Mouse (Mus musculus) lung, embryonic 16.5 days (tissue): ENCODE results near the gene Rfwd3. TPM values are rescaled to one million over a fixed set of nuclear protein-coding genes. Genes with fewer than 3 reads are reported as not detected.
A peak's percentile ranks its signal among the peaks of the same experiment; 100 is the strongest.
"Not testable (repeated sequence)": the region's sequence is repeated elsewhere in the genome, so short reads cannot be mapped to it uniquely, and the experiment has no call there.

Source experiments
- ATAC-seq: fragments of 200-750 bp; cut with Nextera tagmentation; 2 replicates; pipeline ENCODE4 v1.8.0; 2017; ENCODE audit warnings: low read depth, mild to moderate bottlenecking, moderate library complexity
- H3K27ac ChIP-seq: fragments of 300-500 bp; sonication (generic); 2 replicates; pipeline ENCODE4 v1.5.1; 2014; ENCODE audit warnings: mild to moderate bottlenecking, control low read depth, low read length
- H3K27me3 ChIP-seq: fragments of 300-500 bp; sonication (generic); 2 replicates; pipeline ENCODE4 v1.6.1; 2014; ENCODE audit warnings: low read depth, low read length, mixed read lengths; ENCODE audit not compliant: control insufficient read depth, insufficient read depth
- H3K36me3 ChIP-seq: fragments of 300-500 bp; sonication (generic); 2 replicates; pipeline ENCODE4 v1.6.1; 2014; ENCODE audit warnings: low read length; ENCODE audit not compliant: control insufficient read depth, insufficient read depth
- H3K4me1 ChIP-seq: fragments of 300-500 bp; sonication (generic); replicated peaks from 2 replicates; pipeline ENCODE4 v1.6.1; 2014; ENCODE audit warnings: low read length, mixed read lengths; ENCODE audit not compliant: control insufficient read depth, insufficient read depth
- H3K4me2 ChIP-seq: fragments of 300-500 bp; sonication (generic); 2 replicates; pipeline ENCODE4 v1.6.1; 2014; ENCODE audit warnings: low read depth, low read length, control low read depth
- H3K4me3 ChIP-seq: fragments of 300-500 bp; sonication (generic); 2 replicates; pipeline ENCODE4 v1.5.1; 2014; ENCODE audit warnings: mild to moderate bottlenecking, low read length, control low read depth
- H3K9ac ChIP-seq: fragments of 300-500 bp; sonication (generic); 2 replicates; pipeline ENCODE4 v1.6.1; 2014; ENCODE audit warnings: low read length, control low read depth
- H3K9me3 ChIP-seq: fragments of 300-500 bp; sonication (generic); 2 replicates; pipeline ENCODE4 v1.6.1; 2016; ENCODE audit warnings: low read length; ENCODE audit not compliant: control insufficient read depth
- WGBS: fragments of 180-500 bp; shearing (Covaris S2); extraction: QIAGEN DNeasy Blood & Tissue Kit; methylation state at CpG from one replicate; pipeline ENCODE4 v1.1.7; 2014; 5-methylcytosine and 5-hydroxymethylcytosine counted together
- polyA plus RNA-seq: library from polyadenylated mRNA; unstranded; fragments of >200 nt; fragmentation: Nextera tagmentation; extraction: Ambion mirVana; gene quantifications from 2 replicates; pipeline ENCODE4 v1.2.1, GENCODE M21; 2015

Rfwd3 gene
- polyA plus RNA-seq, 1 experiment from 2014 or later = 65.7 TPM

- Histone ChIP-seq H3K9ac (no peak overlapping the region), H3K9me3 (no peaks in the 10 kb centered on the region), H3K4me1 (no peaks in the 10 kb centered on the region), H3K27ac (no peak overlapping the region), H3K4me2 (no peak overlapping the region), H3K27me3 (no peaks in the 10 kb centered on the region), H3K4me3 (no peak overlapping the region), H3K36me3 (no peaks in the 10 kb centered on the region)
- 80% methylated on average over 12 of the region's 12 CpGs for WGBS
- ATAC-seq = no peak
Observed at GRCm38 (mm10) chr8:111314729-111315128, 14.7 kb upstream of the Rfwd3 start.

- 96% methylated on average over 6 of the region's 6 CpGs for WGBS
- ATAC-seq, H3K9me3 ChIP-seq, H3K4me3 ChIP-seq, H3K4me1 ChIP-seq, H3K36me3 ChIP-seq, H3K9ac ChIP-seq, H3K27me3 ChIP-seq, H3K4me2 ChIP-seq, H3K27ac ChIP-seq: not testable (repeated sequence)
Observed at GRCm38 (mm10) chr8:111313961-111314360, 13.9 kb upstream of the Rfwd3 start.

DNA sequence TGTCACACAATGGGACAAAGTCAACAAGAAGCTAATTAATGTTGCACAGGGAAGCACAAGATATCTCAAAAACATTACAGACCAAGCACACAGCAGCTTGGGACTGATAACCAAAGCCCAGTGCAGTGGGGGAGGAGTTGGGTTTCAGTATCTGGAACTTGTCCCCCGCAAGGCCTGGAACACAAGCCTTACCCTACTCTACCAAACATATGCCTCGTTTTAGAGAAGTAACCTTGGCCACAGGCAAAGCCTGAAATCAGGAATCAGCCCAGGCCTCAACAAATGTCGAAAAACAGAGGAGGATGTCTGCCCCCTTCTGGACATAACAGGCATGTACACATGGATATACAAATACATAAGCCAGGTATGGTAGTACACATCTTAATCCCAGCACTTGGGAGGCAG is 12.7 kb upstream of the Rfwd3 start:
- Histone ChIP-seq H3K4me2 (no peak overlapping the region), H3K27ac (no peak overlapping the region), H3K4me3 (no peak overlapping the region), H3K9ac (no peak overlapping the region), H3K4me1 (no peaks in the 10 kb centered on the region), H3K9me3 (no peaks in the 10 kb centered on the region), H3K27me3 (no peaks in the 10 kb centered on the region), H3K36me3 (no peaks in the 10 kb centered on the region)
- WGBS = 68% methylated on average over 3 of the region's 3 CpGs
- no peak for ATAC-seq

- not testable (repeated sequence) for H3K27ac ChIP-seq, ATAC-seq, H3K9me3 ChIP-seq, H3K27me3 ChIP-seq, H3K9ac ChIP-seq, H3K4me2 ChIP-seq, H3K4me1 ChIP-seq, H3K36me3 ChIP-seq, H3K4me3 ChIP-seq
- 91% methylated on average over 12 of the region's 15 CpGs for WGBS
Observed at GRCm38 (mm10) chr8:111310006-111310405, 10.0 kb upstream of the Rfwd3 start.

DNA sequence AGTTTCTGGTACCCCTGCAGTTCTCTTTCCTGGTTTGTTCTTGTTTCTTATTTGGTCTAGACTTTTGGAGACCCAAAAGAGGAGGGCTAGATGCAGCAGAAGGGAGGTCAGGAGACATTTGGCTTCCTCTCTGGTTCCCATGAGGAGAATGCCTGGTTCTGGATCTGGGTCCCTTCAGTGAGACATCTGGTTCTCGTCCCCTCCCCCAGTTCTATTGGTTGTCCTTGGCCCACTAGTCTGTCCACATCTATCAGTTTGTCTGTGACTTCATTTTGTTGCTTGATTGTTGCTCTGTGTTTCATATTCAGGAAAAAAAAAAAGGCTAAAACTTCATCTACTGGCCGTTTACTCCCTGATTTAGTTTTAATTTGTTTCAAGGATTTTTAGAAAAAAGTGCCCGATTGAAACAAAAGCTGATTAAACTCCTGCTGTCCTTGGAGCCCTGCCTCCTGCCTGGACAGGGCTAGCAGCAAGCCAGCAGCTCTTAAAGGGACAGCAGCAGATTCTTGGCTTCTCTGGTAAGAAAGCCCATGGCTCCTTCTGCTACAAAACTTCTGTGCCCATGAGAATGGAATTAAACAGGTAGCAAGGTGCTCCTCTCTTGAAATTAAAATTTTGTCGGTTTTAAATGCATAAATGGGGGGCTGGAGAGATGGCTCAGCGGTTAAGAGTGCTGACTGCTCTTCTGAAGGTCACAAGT is 5.2 kb upstream of the Rfwd3 start:
- ATAC-seq = no peak
- H3K36me3 ChIP-seq = no peaks in the 10 kb centered on the region
- WGBS = 24% methylated on average over 5 of the region's 5 CpGs
- no peaks in the 10 kb centered on the region for H3K9me3 ChIP-seq
- H3K4me1 ChIP-seq = no peaks in the 10 kb centered on the region
- H3K4me2 ChIP-seq = no peak overlapping the region
- H3K27me3 ChIP-seq = no peaks in the 10 kb centered on the region
- H3K9ac ChIP-seq = no peak overlapping the region
- H3K4me3 ChIP-seq = no peak overlapping the region
- H3K27ac ChIP-seq = no peak overlapping the region

- Histone ChIP-seq H3K4me1 (no peaks in the 10 kb centered on the region), H3K9ac (no peak overlapping the region), H3K36me3 (no peaks in the 10 kb centered on the region), H3K4me2 (no peak overlapping the region), H3K4me3 (no peak overlapping the region), H3K9me3 (no peaks in the 10 kb centered on the region), H3K27ac (no peak overlapping the region), H3K27me3 (no peaks in the 10 kb centered on the region)
- 86% methylated on average over 3 of the region's 3 CpGs for WGBS
- ATAC-seq = no peak
Observed at GRCm38 (mm10) chr8:111304359-111304758, 4.3 kb upstream of the Rfwd3 start.

DNA sequence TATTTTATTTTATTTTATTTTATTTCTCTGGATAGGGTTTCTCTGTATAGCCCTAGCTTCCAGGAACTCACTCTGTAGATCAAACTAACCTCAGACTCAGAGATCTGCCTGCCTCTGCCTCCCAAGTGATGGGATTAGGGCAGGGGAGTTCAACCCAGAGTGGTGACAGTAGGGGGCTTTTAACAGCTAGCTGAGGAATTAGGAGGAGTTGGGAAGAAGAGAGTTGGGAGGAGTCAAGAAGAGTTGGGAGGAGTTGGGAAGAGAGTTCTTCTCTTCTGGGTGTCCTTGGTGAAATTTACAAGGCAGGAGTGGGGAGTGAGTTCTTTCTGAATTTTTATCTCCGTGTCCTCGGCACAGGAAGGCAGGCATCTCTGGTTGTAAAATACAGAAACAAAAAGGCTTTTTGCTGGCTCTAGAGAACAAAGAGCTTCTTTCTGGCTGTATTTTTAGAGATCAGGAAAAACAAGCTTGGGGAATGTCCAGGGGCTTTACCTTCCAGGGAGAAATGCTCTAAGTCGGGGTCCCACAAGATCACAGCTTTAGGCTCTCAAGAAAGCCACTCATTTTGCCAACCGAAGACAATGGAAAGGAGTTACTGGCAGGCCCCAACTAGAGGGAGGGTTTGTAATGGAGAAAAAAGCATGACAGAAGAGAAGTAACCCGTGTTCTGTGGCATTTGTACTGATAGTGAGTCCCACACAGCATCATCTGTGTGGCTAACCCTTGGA is 3.2 kb upstream of the Rfwd3 start:
- not testable (repeated sequence) for H3K27me3 ChIP-seq, ATAC-seq, H3K27ac ChIP-seq, H3K36me3 ChIP-seq, H3K4me2 ChIP-seq, H3K9ac ChIP-seq, H3K9me3 ChIP-seq, H3K4me1 ChIP-seq, H3K4me3 ChIP-seq
- 56% methylated on average over 5 of the region's 5 CpGs for WGBS

DNA sequence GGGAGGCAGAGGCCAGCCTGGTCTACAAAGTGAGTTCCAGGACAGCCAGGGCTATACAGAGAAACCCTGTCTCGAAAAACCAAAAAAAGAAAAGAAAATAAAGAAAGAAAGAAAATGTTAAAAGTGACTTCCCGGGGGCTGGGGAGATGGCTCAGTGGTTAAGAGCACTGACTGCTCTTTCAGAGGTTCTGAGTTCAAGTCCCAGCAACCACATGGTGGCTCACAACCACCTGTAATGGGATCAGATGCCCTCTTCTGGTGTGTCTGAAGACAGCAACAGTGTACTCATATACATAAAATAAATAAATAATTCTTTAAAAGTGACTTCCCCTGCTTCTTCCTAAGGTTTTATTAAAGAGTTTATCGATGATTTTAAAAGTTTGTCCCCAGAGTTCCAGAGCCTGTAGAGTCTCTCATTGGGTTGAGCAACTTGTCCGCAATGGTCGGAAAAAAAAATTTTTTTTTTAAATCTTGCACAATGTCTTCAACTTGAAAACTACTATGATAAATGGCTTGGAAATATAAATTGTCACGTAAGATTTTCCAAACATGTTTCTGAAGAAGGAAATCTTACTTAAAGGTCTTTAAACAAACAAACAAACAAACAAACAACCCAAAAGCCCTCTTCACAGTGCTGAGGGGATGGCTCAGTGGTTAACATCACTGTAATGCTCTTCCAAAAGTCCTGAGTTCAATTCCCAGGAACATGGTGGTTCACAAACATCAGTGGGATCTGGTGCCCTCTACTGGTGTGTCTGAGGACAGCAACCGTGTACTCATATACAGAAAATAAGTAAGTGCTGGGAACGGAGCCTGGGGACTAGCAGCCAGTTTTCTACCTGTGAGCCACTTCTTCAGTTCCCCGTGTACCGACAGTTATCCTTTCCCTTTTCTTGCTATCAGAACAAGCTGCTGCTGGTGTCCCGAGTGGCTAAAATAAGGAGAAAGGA is 850 bp upstream of the Rfwd3 start:
- H3K4me3 ChIP-seq = peak overlapping the region; percentile 43
- peak overlapping the region; percentile 82 for H3K27ac ChIP-seq
- no peak for ATAC-seq
- H3K9me3 ChIP-seq = no peaks in the 10 kb centered on the region
- peak overlapping the region; percentile 59 for H3K4me2 ChIP-seq
- no peaks in the 10 kb centered on the region for H3K27me3 ChIP-seq
- peaks cover 9% of the 10 kb centered on the region for H3K36me3 ChIP-seq
- peak overlapping the region; percentile 41; the same call in 1 of the 2 replicates for H3K9ac ChIP-seq
- WGBS = 56% methylated on average over 11 of the region's 11 CpGs
- peaks cover 9% of the 10 kb centered on the region; the same call in 1 of the 2 replicates for H3K4me1 ChIP-seq

GRCm38 (mm10) chr8:111299363-111299820 is 630 bp downstream of the Rfwd3 start:
- peak overlapping the region; percentile 69 for H3K4me2 ChIP-seq
- peaks cover 10% of the 10 kb centered on the region for H3K36me3 ChIP-seq
- H3K4me3 ChIP-seq = peak overlapping the region; percentile 77
- H3K9ac ChIP-seq = peak overlapping the region; percentile 95
- peak overlapping the region; percentile 95 for H3K27ac ChIP-seq
- ATAC-seq = peak; percentile 4; the same call in 1 of the 2 replicates
- H3K4me1 ChIP-seq = peaks cover 9% of the 10 kb centered on the region; the same call in 1 of the 2 replicates
- no peaks in the 10 kb centered on the region for H3K9me3 ChIP-seq
- no peaks in the 10 kb centered on the region for H3K27me3 ChIP-seq
- WGBS = under 1% methylated on average over 28 of the region's 28 CpGs
